Mouse (Mus musculus) lung, postnatal 0 days (tissue): ENCODE results near the gene Emc1. TPM values are rescaled to one million over a fixed set of nuclear protein-coding genes. Genes with fewer than 3 reads are reported as not detected.

Experiments
- ATAC-seq: fragments of 200-750 bp; cut with Nextera tagmentation; 2 replicates; pipeline ENCODE4 v1.8.0; 2017; ENCODE audit warnings: moderate library complexity
- DNase-seq: peaks from one replicate; pipeline ENCODE4 v3.0.0-alpha.2; 2016; ENCODE audit warnings: low spot score
- H3K27ac ChIP-seq: fragments of 300-500 bp; sonication (generic); 2 replicates; pipeline ENCODE4 v1.5.1; 2014; ENCODE audit warnings: antibody characterized with exemption, mild to moderate bottlenecking, low read length, mixed read lengths
- H3K27me3 ChIP-seq: fragments of 300-500 bp; sonication (generic); replicated peaks from 2 replicates; pipeline ENCODE4 v1.6.1; 2014; ENCODE audit warnings: low read length, mixed read lengths; ENCODE audit not compliant: insufficient read depth
- H3K36me3 ChIP-seq: fragments of 300-500 bp; sonication (generic); 2 replicates; pipeline ENCODE4 v1.6.1; 2014; ENCODE audit warnings: low read length, mixed read lengths; ENCODE audit not compliant: insufficient read depth
- H3K4me1 ChIP-seq: fragments of 300-500 bp; sonication (generic); 2 replicates; pipeline ENCODE4 v1.6.1; 2014; ENCODE audit warnings: antibody characterized with exemption, low read depth, low read length, mixed read lengths; ENCODE audit not compliant: insufficient read depth
- H3K4me2 ChIP-seq: fragments of 300-500 bp; sonication (generic); replicated peaks from 2 replicates; pipeline ENCODE4 v1.6.1; 2014; ENCODE audit warnings: low read depth, mild to moderate bottlenecking, low read length, moderate library complexity, mixed read lengths
- H3K4me3 ChIP-seq: fragments of 300-500 bp; sonication (generic); 2 replicates; pipeline ENCODE4 v1.5.1; 2014; ENCODE audit warnings: low read depth, low read length
- H3K9ac ChIP-seq: fragments of 300-500 bp; sonication (generic); replicated peaks from 2 replicates; pipeline ENCODE4 v1.6.1; 2014; ENCODE audit warnings: low read depth, mild to moderate bottlenecking
- H3K9me3 ChIP-seq: fragments of 300-500 bp; sonication (generic); 2 replicates; pipeline ENCODE4 v1.6.1; 2016; ENCODE audit warnings: low read length, mixed read lengths
- CTCF ChIP-seq: IDR thresholded peaks from 2 replicates; pipeline ENCODE4 v1.5.1; 2016; ENCODE audit warnings: antibody characterized with exemption, mild to moderate bottlenecking
- EP300 ChIP-seq: IDR thresholded peaks from 2 replicates; pipeline ENCODE4 v1.6.1; 2016; ENCODE audit warnings: antibody characterized with exemption, mild to moderate bottlenecking, control low read depth
- WGBS: fragments of 180-500 bp; shearing (Covaris S2); extraction: QIAGEN DNeasy Blood & Tissue Kit; methylation state at CpG from one replicate; pipeline ENCODE4 v1.1.7; 2014; 5-methylcytosine and 5-hydroxymethylcytosine counted together
- polyA plus RNA-seq: library from polyadenylated mRNA; unstranded; fragments of >200 nt; fragmentation: Nextera tagmentation; extraction: Ambion mirVana; gene quantifications from 2 replicates; pipeline ENCODE4 v1.2.1, GENCODE M21; 2015

Gene Emc1
- polyA plus RNA-seq, 1 experiment from 2014 or later = 11.3 TPM

DNA sequence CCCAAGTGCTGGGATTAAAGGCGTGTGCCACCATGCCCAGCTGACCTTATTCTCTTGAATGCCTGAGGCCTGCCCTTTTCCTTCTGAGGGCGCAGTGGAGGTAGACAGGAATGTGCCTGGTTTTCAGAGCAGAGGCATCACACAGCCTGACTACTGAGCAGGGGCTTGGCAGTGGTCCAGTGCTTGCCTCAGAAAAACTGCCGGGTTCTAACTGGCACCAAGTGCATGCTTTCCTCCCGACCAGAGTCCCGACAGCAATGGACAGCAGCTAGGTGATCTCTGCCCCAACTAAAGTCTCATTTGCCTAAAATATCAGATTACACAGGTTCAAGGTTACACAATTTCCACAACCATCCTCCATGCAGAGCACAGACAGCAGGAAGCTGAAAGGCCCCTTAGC lies 8.7 kb upstream of the Emc1 start:
- no peaks in the 10 kb centered on the region for H3K36me3 ChIP-seq
- no peak overlapping the region for H3K27ac ChIP-seq
- TF ChIP-seq EP300 (no peak), CTCF (no peak)
- DNase-seq (no peak), ATAC-seq (no peak)
- H3K4me1 ChIP-seq = no peaks in the 10 kb centered on the region
- H3K4me3 ChIP-seq = no peak overlapping the region
- WGBS = 54% methylated on average over 5 of the region's 5 CpGs
- H3K9me3 ChIP-seq = no peaks in the 10 kb centered on the region
- H3K4me2 ChIP-seq = no peak overlapping the region
- H3K27me3 ChIP-seq = no peaks in the 10 kb centered on the region
- H3K9ac ChIP-seq = no peak overlapping the region

- no peak overlapping the region for H3K27ac ChIP-seq
- DNase-seq (no peak), ATAC-seq (no peak)
- H3K9me3 ChIP-seq = no peaks in the 10 kb centered on the region
- H3K4me2 ChIP-seq = no peak overlapping the region
- TF ChIP-seq EP300 (no peak), CTCF (no peak)
- H3K4me3 ChIP-seq = no peak overlapping the region
- H3K9ac ChIP-seq = no peak overlapping the region
- WGBS = 84% methylated on average over 23 of the region's 23 CpGs
- H3K36me3 ChIP-seq = no peaks in the 10 kb centered on the region
- no peaks in the 10 kb centered on the region for H3K4me1 ChIP-seq
- H3K27me3 ChIP-seq = no peaks in the 10 kb centered on the region
Measured at GRCm38 (mm10) chr4:139345416-139346019, 6.9 kb upstream of the Emc1 start.

DNA sequence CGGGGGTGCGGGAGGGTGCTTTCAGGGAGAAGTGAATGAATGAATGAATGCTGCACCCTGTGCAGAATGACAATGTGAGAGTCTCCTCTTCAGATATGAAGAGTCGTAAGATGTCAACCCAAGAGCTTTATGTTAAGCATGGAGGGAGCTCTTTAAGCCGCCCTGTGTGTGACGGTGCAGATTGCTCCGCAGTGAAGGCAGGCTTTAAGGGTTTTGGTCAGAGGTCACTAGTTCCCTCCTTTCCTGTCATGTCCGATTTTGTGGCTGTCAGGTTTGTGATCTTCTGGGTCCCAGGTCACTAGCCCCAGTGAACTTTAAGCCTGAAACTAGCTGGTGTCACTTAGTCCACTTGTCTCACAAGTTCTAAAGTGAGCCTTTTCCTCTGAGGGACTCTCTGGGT lies 445 bp downstream of the Emc1 start:
- ATAC-seq (no peak), DNase-seq (no peak)
- H3K4me3 ChIP-seq = peak overlapping the region; percentile 70
- peak overlapping the region; percentile 85 for H3K9ac ChIP-seq
- WGBS = under 1% methylated on average over 7 of the region's 7 CpGs
- H3K36me3 ChIP-seq = no peaks in the 10 kb centered on the region
- H3K27me3 ChIP-seq = no peaks in the 10 kb centered on the region
- H3K9me3 ChIP-seq = no peaks in the 10 kb centered on the region
- H3K4me2 ChIP-seq = peak overlapping the region; percentile 84
- H3K27ac ChIP-seq = peak overlapping the region; percentile 95
- peaks cover 13% of the 10 kb centered on the region for H3K4me1 ChIP-seq
- no peak for TF ChIP-seq CTCF
- TF ChIP-seq EP300 = no peak

GRCm38 (mm10) chr4:139357211-139357610 lies 4.8 kb downstream of the Emc1 start:
- Histone ChIP-seq H3K36me3 (peaks cover 30% of the 10 kb centered on the region), H3K9me3 (no peaks in the 10 kb centered on the region), H3K4me1 (peaks cover 4% of the 10 kb centered on the region; the same call in 1 of the 2 replicates)

GRCm38 (mm10) chr4:139360761-139361548 lies 8.6 kb downstream of the Emc1 start:
- Histone ChIP-seq H3K27me3 (no peaks in the 10 kb centered on the region), H3K27ac (no peak overlapping the region), H3K9ac (no peak overlapping the region), H3K4me3 (no peak overlapping the region), H3K9me3 (no peaks in the 10 kb centered on the region), H3K4me2 (no peak overlapping the region), H3K4me1 (no peaks in the 10 kb centered on the region), H3K36me3 (peaks cover 62% of the 10 kb centered on the region)
- ATAC-seq (no peak), DNase-seq (no peak)
- no peak for TF ChIP-seq EP300
- TF ChIP-seq CTCF = no peak
- WGBS = 88% methylated on average over 11 of the region's 11 CpGs

More at GRCm38 (mm10) chr4:139357211-139357610, 4.8 kb downstream of the Emc1 start:
- Histone ChIP-seq H3K27ac (no peak overlapping the region), H3K27me3 (no peaks in the 10 kb centered on the region), H3K9ac (no peak overlapping the region), H3K4me2 (no peak overlapping the region), H3K4me3 (no peak overlapping the region)
- peak; percentile 38 for DNase-seq
- 62% methylated on average over 3 of the region's 3 CpGs for WGBS
- ATAC-seq = peak; percentile 37
- no peak for TF ChIP-seq CTCF
- no peak for TF ChIP-seq EP300

- Histone ChIP-seq H3K4me1 (no peaks in the 10 kb centered on the region), H3K9me3 (no peaks in the 10 kb centered on the region), H3K9ac (no peak overlapping the region), H3K27me3 (no peaks in the 10 kb centered on the region), H3K4me3 (no peak overlapping the region), H3K4me2 (no peak overlapping the region), H3K36me3 (peaks cover 51% of the 10 kb centered on the region), H3K27ac (no peak overlapping the region)
- ATAC-seq (no peak), DNase-seq (no peak)
- 97% methylated on average over 3 of the region's 3 CpGs for WGBS
- TF ChIP-seq EP300 = no peak
- no peak for TF ChIP-seq CTCF
Measured at GRCm38 (mm10) chr4:139367336-139367735, 14.9 kb downstream of the Emc1 start.
